Mouse (Mus musculus) heart, embryonic 12.5 days (tissue): Measurements from ENCODE around the gene Mtnr1b. TPM values are rescaled to one million over a fixed set of nuclear protein-coding genes. Genes with fewer than 3 reads are reported as not detected.
"Not testable (repeated sequence)": the region's sequence is repeated elsewhere in the genome, so short reads cannot be mapped to it uniquely, and the experiment has no call there.

Source experiments
- ATAC-seq: fragments of 200-750 bp; cut with Nextera tagmentation; 2 replicates; pipeline ENCODE4 v1.8.0; 2017; ENCODE audit warnings: moderate TSS enrichment, moderate library complexity; ENCODE audit not compliant: insufficient number of reproducible peaks, low FRiP score
- H3K27ac ChIP-seq: fragments of 300-500 bp; sonication (generic); 2 replicates; pipeline ENCODE4 v1.5.1; 2016; ENCODE audit warnings: mild to moderate bottlenecking, moderate library complexity; ENCODE audit not compliant: poor library complexity, severe bottlenecking
- H3K27me3 ChIP-seq: fragments of 300-500 bp; sonication (generic); replicated peaks from 2 replicates; pipeline ENCODE4 v1.6.1; 2016; ENCODE audit warnings: mild to moderate bottlenecking, moderate library complexity
- H3K36me3 ChIP-seq: fragments of 300-500 bp; sonication (generic); 2 replicates; pipeline ENCODE4 v1.6.1; 2016; ENCODE audit warnings: mild to moderate bottlenecking, moderate library complexity
- H3K4me1 ChIP-seq: fragments of 300-500 bp; sonication (generic); replicated peaks from 2 replicates; pipeline ENCODE4 v1.6.1; 2016; ENCODE audit warnings: mild to moderate bottlenecking
- H3K4me2 ChIP-seq: fragments of 300-500 bp; sonication (generic); 2 replicates; pipeline ENCODE4 v1.6.1; 2016; ENCODE audit warnings: mild to moderate bottlenecking, moderate library complexity
- H3K4me3 ChIP-seq: fragments of 300-500 bp; sonication (generic); 2 replicates; pipeline ENCODE4 v1.5.1; 2016; ENCODE audit warnings: mild to moderate bottlenecking
- H3K9ac ChIP-seq: fragments of 300-500 bp; sonication (generic); 2 replicates; pipeline ENCODE4 v1.6.1; 2016; ENCODE audit warnings: mild to moderate bottlenecking, moderate library complexity
- H3K9me3 ChIP-seq: fragments of 300-500 bp; sonication (generic); replicated peaks from 2 replicates; pipeline ENCODE4 v1.6.1; 2016; ENCODE audit warnings: mild to moderate bottlenecking, moderate library complexity
- WGBS: fragments of 180-500 bp; shearing (Covaris S2); methylation state at CpG from one replicate; pipeline ENCODE4 v1.1.7; 2016; 5-methylcytosine and 5-hydroxymethylcytosine counted together
- polyA plus RNA-seq: library from polyadenylated mRNA; unstranded; fragments of >200 nt; fragmentation: Nextera tagmentation; extraction: Ambion mirVana; gene quantifications from 2 replicates; pipeline ENCODE4 v1.2.1, GENCODE M21; 2016

Gene Mtnr1b
- polyA plus RNA-seq, 1 experiment from 2014 or later, result not detected

GRCm38 (mm10) chr9:15880160-15880603, 5.8 kb upstream of the Mtnr1b start:
- ATAC-seq, result no peak
- Histone ChIP-seq H3K9ac (no peak overlapping the region), H3K36me3 (no peaks in the 10 kb centered on the region), H3K27me3 (0 out of 2 replicates have a peak, but pooled peaks cover 4% of the 10 kb centered on the region), H3K4me3 (no peak overlapping the region), H3K9me3 (no peaks in the 10 kb centered on the region), H3K4me1 (no peaks in the 10 kb centered on the region), H3K27ac (no peak overlapping the region), H3K4me2 (peak overlapping the region; percentile 41; the same call in 1 of the 2 replicates)
- WGBS, result 18% methylated on average over 3 of the region's 3 CpGs

DNA sequence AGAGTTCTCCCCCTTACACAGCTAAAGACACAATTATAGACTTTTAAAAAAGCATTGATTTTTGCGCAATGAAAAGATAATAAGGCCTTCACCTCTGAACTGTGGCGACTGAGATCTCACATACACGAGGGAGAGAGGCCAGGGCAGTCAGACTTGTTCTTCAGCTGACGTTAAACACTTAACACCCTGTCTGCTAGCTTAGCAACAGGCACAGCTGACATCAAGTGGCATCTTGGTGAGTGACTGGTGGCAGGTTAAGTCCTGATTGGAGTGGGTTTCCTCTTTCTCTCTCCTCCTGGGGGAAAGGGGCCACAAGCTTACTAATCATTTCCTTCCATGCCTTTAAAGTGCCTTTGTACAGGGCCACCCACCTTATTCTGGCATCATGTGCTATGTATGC, 4.3 kb downstream of the Mtnr1b start:
- H3K9ac ChIP-seq, result no peak overlapping the region
- no peaks in the 10 kb centered on the region for H3K9me3 ChIP-seq
- H3K27me3 ChIP-seq, result peaks cover 26% of the 10 kb centered on the region
- no peak overlapping the region for H3K4me3 ChIP-seq
- H3K36me3 ChIP-seq, result no peaks in the 10 kb centered on the region
- ATAC-seq, result no peak
- WGBS, result 38% methylated on average over 4 of the region's 4 CpGs
- no peak overlapping the region for H3K27ac ChIP-seq
- H3K4me2 ChIP-seq, result no peak overlapping the region
- H3K4me1 ChIP-seq, result peaks cover 9% of the 10 kb centered on the region; the same call in 1 of the 2 replicates

DNA sequence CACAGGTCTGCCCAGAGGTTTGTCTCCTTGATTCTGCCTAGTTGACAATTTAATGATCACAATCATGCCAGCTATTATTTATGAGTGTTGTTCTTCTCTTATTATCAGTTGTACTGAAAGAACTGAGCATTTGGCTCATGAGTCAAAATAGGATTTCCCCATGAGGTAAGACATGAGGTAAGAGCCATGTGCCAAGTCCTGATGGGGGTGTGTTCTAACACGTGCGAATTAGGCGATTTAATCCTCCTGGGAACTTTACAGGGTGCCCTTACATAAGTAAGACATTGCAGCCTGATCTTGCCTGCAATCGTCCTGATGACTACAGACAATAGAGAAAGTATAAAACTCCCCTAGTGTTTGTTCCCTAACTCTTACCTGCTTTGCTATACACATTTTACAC, 4.9 kb downstream of the Mtnr1b start:
- Histone ChIP-seq H3K4me1 (peaks cover 8% of the 10 kb centered on the region; the same call in 1 of the 2 replicates), H3K27me3 (peaks cover 20% of the 10 kb centered on the region), H3K27ac (no peak overlapping the region), H3K9me3 (no peaks in the 10 kb centered on the region), H3K4me3 (no peak overlapping the region), H3K4me2 (no peak overlapping the region), H3K36me3 (no peaks in the 10 kb centered on the region), H3K9ac (no peak overlapping the region)
- WGBS, result 59% methylated on average over 4 of the region's 4 CpGs
- ATAC-seq, result no peak

GRCm38 (mm10) chr9:15866280-15867072, 7.9 kb downstream of the Mtnr1b start:
- no peak for ATAC-seq
- Histone ChIP-seq H3K36me3 (no peaks in the 10 kb centered on the region), H3K4me2 (no peak overlapping the region), H3K9ac (no peak overlapping the region), H3K4me3 (no peak overlapping the region), H3K4me1 (peaks cover 7% of the 10 kb centered on the region; the same call in 1 of the 2 replicates), H3K27me3 (no peaks in the 10 kb centered on the region), H3K27ac (no peak overlapping the region), H3K9me3 (no peaks in the 10 kb centered on the region)
- WGBS, result 74% methylated on average over 10 of the region's 10 CpGs

GRCm38 (mm10) chr9:15861402-15861801, 13.0 kb downstream of the Mtnr1b start:
- Histone ChIP-seq H3K4me2 (no peak overlapping the region), H3K9me3 (no peaks in the 10 kb centered on the region), H3K27ac (no peak overlapping the region), H3K36me3 (no peaks in the 10 kb centered on the region), H3K9ac (no peak overlapping the region), H3K4me1 (peaks cover 11% of the 10 kb centered on the region; the same call in 1 of the 2 replicates), H3K4me3 (no peak overlapping the region), H3K27me3 (no peaks in the 10 kb centered on the region)
- ATAC-seq, result 0 out of 2 replicates have a peak, but pooled peaks have one; percentile 36
- WGBS, result 38% methylated on average over 5 of the region's 5 CpGs

DNA sequence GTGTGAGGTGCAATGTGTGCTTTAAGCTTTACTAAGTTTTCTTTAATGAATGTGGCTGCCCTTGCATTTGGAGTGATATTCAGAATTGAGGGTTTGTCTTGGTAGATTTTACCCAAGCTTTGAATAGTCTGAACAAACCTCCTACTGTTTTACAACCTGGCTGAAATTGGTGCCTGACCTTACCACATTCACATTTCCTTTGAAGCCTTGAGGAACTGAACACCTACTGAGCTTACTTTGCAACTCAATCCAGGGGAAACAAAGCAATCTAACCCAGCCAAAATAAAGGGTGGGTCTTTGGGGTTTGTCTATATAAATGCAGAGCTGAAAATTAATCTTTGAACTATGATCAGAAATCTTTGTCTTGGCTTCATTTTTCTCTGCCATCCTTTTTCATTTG, 23.6 kb downstream of the Mtnr1b start:
- no peaks in the 10 kb centered on the region for H3K36me3 ChIP-seq
- no peak for ATAC-seq
- no peak overlapping the region for H3K27ac ChIP-seq
- no peak overlapping the region for H3K4me3 ChIP-seq
- H3K9me3 ChIP-seq, result no peaks in the 10 kb centered on the region
- H3K4me2 ChIP-seq, result no peak overlapping the region
- peaks cover 4% of the 10 kb centered on the region for H3K4me1 ChIP-seq
- H3K27me3 ChIP-seq, result no peaks in the 10 kb centered on the region
- no peak overlapping the region for H3K9ac ChIP-seq

- H3K9me3 ChIP-seq, result no peaks in the 10 kb centered on the region
- no peak for ATAC-seq
- 52% methylated on average over 8 of the region's 8 CpGs for WGBS
- peaks cover 13% of the 10 kb centered on the region for H3K4me1 ChIP-seq
- no peak overlapping the region for H3K9ac ChIP-seq
- no peak overlapping the region for H3K4me2 ChIP-seq
- no peak overlapping the region for H3K27ac ChIP-seq
- H3K36me3 ChIP-seq, result no peaks in the 10 kb centered on the region
- H3K27me3 ChIP-seq, result no peaks in the 10 kb centered on the region
- H3K4me3 ChIP-seq, result no peak overlapping the region
Observed at GRCm38 (mm10) chr9:15845390-15845789, 29.0 kb downstream of the Mtnr1b start.

DNA sequence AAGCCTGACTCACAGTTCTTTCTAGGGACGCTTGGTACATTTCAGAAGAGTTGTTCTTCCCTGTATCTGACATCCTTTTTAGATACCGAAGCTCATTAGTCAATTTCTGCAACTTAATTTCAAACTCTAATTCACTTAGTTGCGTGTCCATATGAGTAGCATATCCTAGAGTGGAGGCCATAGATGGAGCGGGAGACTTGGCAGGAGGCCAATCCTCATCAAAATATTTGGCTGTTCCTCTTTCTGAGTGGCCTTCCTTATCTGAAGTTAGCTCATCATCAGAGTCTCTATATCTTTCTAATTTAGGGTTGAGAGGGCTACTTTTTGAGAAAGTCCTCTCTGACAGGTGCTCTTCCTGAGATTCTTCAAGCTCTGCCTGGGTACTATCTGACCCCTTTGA, 29.4 kb downstream of the Mtnr1b start:
- not testable (repeated sequence) for ATAC-seq, H3K4me2 ChIP-seq, H3K9ac ChIP-seq, H3K27me3 ChIP-seq, H3K27ac ChIP-seq, H3K36me3 ChIP-seq, H3K4me3 ChIP-seq, H3K9me3 ChIP-seq
- peaks cover 13% of the 10 kb centered on the region for H3K4me1 ChIP-seq
- WGBS, result 51% methylated on average over 4 of the region's 4 CpGs

DNA sequence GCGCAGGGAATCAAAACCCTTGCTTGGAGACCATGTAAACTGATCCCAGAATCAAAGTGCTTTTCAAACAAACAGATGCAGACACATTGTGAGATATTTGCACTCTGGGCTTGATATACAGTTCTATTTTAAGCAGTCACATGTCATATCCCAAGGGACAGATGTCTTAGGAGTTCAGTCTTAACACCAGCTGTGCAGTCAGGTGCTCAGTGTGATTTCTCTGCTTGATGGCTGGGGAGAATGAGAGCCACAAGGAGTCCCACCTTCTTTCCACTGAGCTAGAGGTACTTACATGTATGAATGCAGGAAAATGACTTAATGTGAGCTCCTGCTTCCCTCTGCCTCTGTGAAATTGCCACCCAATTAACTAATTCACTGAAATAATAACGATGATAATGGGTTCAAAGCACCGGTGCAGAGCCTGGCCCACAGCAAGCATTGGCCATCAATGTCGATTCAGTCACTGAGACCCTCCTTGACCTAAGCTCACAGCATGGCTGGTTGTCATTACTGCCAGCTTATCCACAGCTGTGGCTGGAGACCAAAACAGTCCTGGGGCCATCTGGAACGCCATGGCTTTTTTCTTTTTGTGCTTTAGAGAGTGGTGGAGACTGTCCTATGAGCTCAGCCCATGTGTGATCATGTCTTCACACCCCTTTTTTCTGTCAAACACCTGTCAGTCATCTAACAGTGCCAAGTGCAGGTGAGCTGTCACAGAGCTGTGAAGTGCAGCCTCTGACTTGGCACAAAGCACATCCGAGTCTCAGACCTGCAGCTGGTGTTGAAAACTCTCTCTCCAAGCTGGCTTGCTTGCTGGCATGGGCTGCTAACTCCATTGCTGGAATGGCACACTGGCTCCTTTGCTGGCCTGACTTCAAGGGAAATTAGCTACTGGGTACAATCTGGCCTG, 61.1 kb downstream of the Mtnr1b start:
- H3K4me2 ChIP-seq, result no peak overlapping the region
- ATAC-seq, result no peak
- no peaks in the 10 kb centered on the region for H3K36me3 ChIP-seq
- no peaks in the 10 kb centered on the region for H3K27me3 ChIP-seq
- H3K9me3 ChIP-seq, result no peaks in the 10 kb centered on the region
- 73% methylated on average over 6 of the region's 6 CpGs for WGBS
- H3K27ac ChIP-seq, result no peak overlapping the region
- H3K4me1 ChIP-seq, result no peaks in the 10 kb centered on the region
- no peak overlapping the region for H3K4me3 ChIP-seq
- H3K9ac ChIP-seq, result no peak overlapping the region

DNA sequence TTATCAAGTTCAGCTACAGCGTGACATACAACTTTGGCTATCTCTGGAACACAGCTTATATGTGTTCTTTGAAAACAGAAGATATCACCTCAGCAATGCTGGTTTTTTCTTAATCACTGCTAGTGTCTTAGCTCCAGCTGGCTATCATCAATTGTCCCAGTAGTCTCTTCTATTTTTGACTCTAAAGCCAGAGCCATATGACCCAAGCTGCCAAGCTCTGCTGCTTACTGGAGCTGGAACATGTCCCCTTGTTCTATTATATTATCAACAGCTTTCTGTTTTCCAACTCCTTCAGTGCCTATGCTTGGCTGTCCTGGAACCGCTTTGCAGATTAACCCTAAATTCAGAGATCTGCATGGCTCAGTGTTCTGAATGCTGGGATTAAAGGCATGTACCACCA, 70.1 kb downstream of the Mtnr1b start:
- Histone ChIP-seq H3K4me1 (no peaks in the 10 kb centered on the region), H3K27me3 (no peaks in the 10 kb centered on the region), H3K9ac (no peak overlapping the region), H3K4me3 (no peak overlapping the region), H3K9me3 (no peaks in the 10 kb centered on the region), H3K36me3 (no peaks in the 10 kb centered on the region), H3K27ac (no peak overlapping the region), H3K4me2 (no peak overlapping the region)
- 53% methylated on average over 2 of the region's 2 CpGs for WGBS
- no peak for ATAC-seq

GRCm38 (mm10) chr9:15802413-15803027, 71.8 kb downstream of the Mtnr1b start:
- Histone ChIP-seq H3K9ac (no peak overlapping the region), H3K9me3 (no peaks in the 10 kb centered on the region), H3K27me3 (no peaks in the 10 kb centered on the region), H3K4me2 (no peak overlapping the region), H3K4me3 (no peak overlapping the region), H3K27ac (no peak overlapping the region), H3K4me1 (no peaks in the 10 kb centered on the region), H3K36me3 (no peaks in the 10 kb centered on the region)
- ATAC-seq, result no peak
